9 mouse cellular contexts compared by ENCODE assay signal in the genomic region with DNA sequence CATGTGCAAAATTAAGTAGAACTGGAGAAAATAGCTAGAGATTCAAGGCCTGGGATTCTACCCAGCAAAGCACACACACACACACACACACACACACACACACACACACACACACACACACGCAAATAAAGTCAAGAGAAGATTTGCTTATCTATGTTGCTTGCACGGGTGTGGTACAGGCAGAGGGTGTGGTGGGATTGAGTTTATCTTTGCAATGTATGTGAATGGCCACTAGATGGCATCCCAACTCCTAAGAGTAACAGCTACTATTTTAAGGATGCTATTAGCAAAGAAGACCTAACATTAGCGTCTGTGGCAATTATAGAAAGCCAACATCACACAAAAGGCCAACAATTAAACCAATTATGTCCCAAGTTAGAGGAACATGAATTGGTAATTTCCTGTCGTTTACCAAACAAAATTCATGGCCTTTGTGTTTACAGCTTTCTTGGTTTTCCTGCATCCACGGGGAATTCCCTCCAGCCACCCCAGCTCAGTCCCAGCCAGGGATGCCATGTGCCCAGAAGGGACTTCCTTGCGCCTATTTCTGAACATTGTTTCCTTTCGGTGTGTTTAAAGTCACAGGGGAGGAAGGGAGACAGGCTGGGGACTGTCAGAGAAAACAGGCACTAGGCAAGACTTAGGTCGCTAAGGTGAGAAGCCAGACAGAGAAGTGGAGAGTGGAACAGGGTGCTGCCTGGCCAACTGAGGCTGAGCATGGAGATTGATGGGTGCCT. TPM values are rescaled to one million over a fixed set of nuclear protein-coding genes. Genes with fewer than 3 reads are reported as not detected.
A peak's percentile ranks its signal among the peaks of the same experiment; 100 is the strongest.
DNase-seq lines count a peak whose midpoint lies in the region; ATAC-seq and TF ChIP-seq lines count a peak whose summit lies in the region.
"Had no signal": no experiment of that assay in that cellular context is flagged by ENCODE, and none has a peak within 500 bp of the region (broad histone marks: within the 10 kb centered on the region; RNA-seq: fewer than 3 reads in every experiment).

No protein-coding gene starts in this region.

- H3K9ac ChIP-seq in heart, embryonic 16.5 days (ENCODE audit: low read length), result peak overlapping the region; percentile 11; the same call in 1 of the 2 replicates
- H3K9ac ChIP-seq: heart, embryonic 13.5 days had no signal

- H3K27ac ChIP-seq in layer of hippocampus, adult 2 months, result no peak overlapping the region
- H3K27ac ChIP-seq in heart, embryonic 16.5 days (ENCODE audit: low read length), result no peak overlapping the region
- H3K27ac ChIP-seq in left cerebral cortex, adult 2 months, result no peak overlapping the region
- H3K27ac ChIP-seq: heart, embryonic 13.5 days had no signal

- peak; percentile 39 to 53 for DNase-seq in layer of hippocampus, adult 2 months (ENCODE audit: low spot score in 2 of 2)
- DNase-seq in layer of hippocampus, adult 9-11 months, result no peak
- peak; percentile 67 for DNase-seq in ES-CJ7 (ENCODE audit: low read depth, low spot score)
- DNase-seq in c-Kit-negative CD71-positive TER-119-positive erythroid progenitor cells, embryonic 14.5 days (ENCODE audit: low read depth, low spot score), result peak; percentile 47
- DNase-seq in left cerebral cortex, adult 2 months (ENCODE audit: extremely low spot score in 1 of 2, low spot score in 2 of 2), result no peak
- peak; percentile 36 to 49 for DNase-seq in natural killer cell, adult 2 months (ENCODE audit: low spot score in 2 of 2)
- DNase-seq in adrenal gland, adult 18-20 months (ENCODE audit: low spot score in 2 of 2), result no peak

- H3K4me1 ChIP-seq in heart, embryonic 16.5 days (ENCODE audit: control insufficient read depth, insufficient read depth, low read length), result peaks cover 18% of the 10 kb centered on the region

- no peaks in the 10 kb centered on the region for H3K36me3 ChIP-seq in heart, embryonic 16.5 days (ENCODE audit: control insufficient read depth, insufficient read depth)
- H3K36me3 ChIP-seq: heart, embryonic 13.5 days had no signal

- no peaks in the 10 kb centered on the region for H3K27me3 ChIP-seq in heart, embryonic 16.5 days (ENCODE audit: control insufficient read depth, insufficient read depth, low read length)

- H3K4me3 ChIP-seq in layer of hippocampus, adult 2 months, result no peak overlapping the region
- no peak overlapping the region for H3K4me3 ChIP-seq in heart, embryonic 16.5 days (ENCODE audit: low read length)
- H3K4me3 ChIP-seq in left cerebral cortex, adult 2 months, result no peak overlapping the region
- H3K4me3 ChIP-seq: heart, embryonic 13.5 days had no signal

- WGBS in heart, embryonic 16.5 days, result 23% methylated on average over 8 of the region's 8 CpGs

- intact Hi-C loops in left cerebral cortex, adult 2 months (cut with DNase I), result loop anchor here (2.0 to 10.0 kb wide), 2 partner anchors 319 to 389 kb away; no protein-coding TSS in a partner anchor

- ATAC-seq in heart, embryonic 16.5 days (replicated peaks; ENCODE audit: extremely low read depth, insufficient read depth, low FRiP score), result peak; percentile 64; the same call in 1 of the 2 replicates

- peak; percentile 80 for TF ChIP-seq CTCF in layer of hippocampus, adult 2 months (conservative IDR thresholded peaks at IDR 0.05)
- peak; percentile 72 for TF ChIP-seq CTCF in left cerebral cortex, adult 2 months (IDR thresholded peaks at IDR 0.05)

- no peak overlapping the region for H3K4me2 ChIP-seq in heart, embryonic 16.5 days (ENCODE audit: low read depth, low read length)
- H3K4me2 ChIP-seq: heart, embryonic 13.5 days had no signal

- no peaks in the 10 kb centered on the region; the same call in 1 of the 2 replicates for H3K9me3 ChIP-seq in heart, embryonic 16.5 days (replicated peaks; ENCODE audit: control insufficient read depth, low read length)

RNA-seq across cellular contexts. Expression of a gene that starts 17.4 kb away (rescaled TPM):
- 1 to 10 TPM; 1.7 to 1.9 TPM for total RNA-seq in layer of hippocampus, adult 2 months (2021)
- 5.6 and 7.7 TPM in 2 replicates for polyA plus RNA-seq in heart, embryonic 16.5 days (2015; fragmentation: Nextera tagmentation; extraction: Ambion mirVana)
- 1 to 10 TPM; 5.0 to 6.4 TPM for total RNA-seq in left cerebral cortex, adult 2 months (2021)
- total RNA-seq in adrenal gland, adult 18-20 months (2021), result 1 to 10 TPM; 2.8 to 3.2 TPM

RNA-seq across cellular contexts. Expression of a gene that starts 53.5 kb away (rescaled TPM):
- total RNA-seq in layer of hippocampus, adult 2 months (2021), result 1 to 10 TPM; 1.4 to 1.9 TPM
- polyA plus RNA-seq in heart, embryonic 16.5 days (2015; fragmentation: Nextera tagmentation; extraction: Ambion mirVana), result 1.3 and 2.5 TPM in 2 replicates
- 1 to 10 TPM; 2.6 to 2.9 TPM for total RNA-seq in left cerebral cortex, adult 2 months (2021)
- 1 to 10 TPM; 1.6 to 3.0 TPM for total RNA-seq in adrenal gland, adult 18-20 months (2021)

Comparison
In these comparisons a context has a peak if more than half of its experiments do, and no peak if none do; other contexts are left out.
1. DNase-seq: peak in layer of hippocampus, adult 2 months (2 of 2), ES-CJ7 (single experiment), c-Kit-negative CD71-positive TER-119-positive erythroid progenitor cells, embryonic 14.5 days (single experiment) and natural killer cell, adult 2 months (2 of 2); none in layer of hippocampus, adult 9-11 months (single experiment), left cerebral cortex, adult 2 months (0 of 2) and adrenal gland, adult 18-20 months (0 of 2).